Mouse (Mus musculus) sigmoid colon, adult 10 weeks (tissue): ENCODE results near the gene Vmn1r34. TPM values are rescaled to one million over a fixed set of nuclear protein-coding genes. Genes with fewer than 3 reads are reported as not detected.

Experiments used
- polyA plus RNA-seq: library from polyadenylated mRNA; stranded (reverse); fragments of 350-450 nt; fragmentation: Illumina TruSeq; extraction: RNeasy Lipid Tissue Mini Kit (QIAGEN cat#74804); gene quantifications from one replicate; pipeline ENCODE4 v1.2.3, GENCODE M21; 2014; ENCODE audit warnings: low read depth, low replicate concordance

Gene Vmn1r34
- polyA plus RNA-seq: not detected

DNA sequence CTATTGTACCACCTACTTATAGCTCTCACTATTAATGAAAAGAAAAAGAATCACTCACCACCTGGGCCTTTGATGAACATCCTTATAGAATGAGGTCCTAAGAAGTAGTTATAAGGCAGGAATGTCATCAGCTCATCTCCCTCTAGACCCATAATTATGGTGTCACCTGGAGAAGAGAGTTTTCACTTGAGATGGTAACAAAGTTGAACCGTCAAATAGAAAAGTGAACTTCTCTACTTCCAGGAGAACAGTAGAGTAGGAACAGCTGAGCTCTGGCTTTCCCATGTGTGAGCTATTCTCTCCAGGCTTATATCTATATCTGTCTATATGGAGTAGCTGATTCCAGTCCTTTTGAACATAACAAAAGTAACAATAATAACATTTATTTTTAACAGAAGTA lies at the start of gene Vmn1r34:
Gene Vmn1r34, minus strand, starts transcription at position 101 of the 400 bp plus-strand sequence.

GRCm38 (mm10) chr6:66685806-66686205 lies 42.1 kb upstream of the Vmn1r34 start, which contains the start of gene Vmn1r35:
Vmn1r35 (minus strand) TSS chr6:66685906.

GRCm38 (mm10) chr6:66618182-66618581 lies 25.5 kb downstream of the Vmn1r34 start, which contains the start of gene Vmn1r33:
Vmn1r33 (minus strand) TSS chr6:66618282.

Other genes starting within 250 kb of the Vmn1r34 start
- 53.2 TPM for gene Mad2l1, start 108.5 kb downstream of the Vmn1r34 start, polyA plus RNA-seq
- not detected for gene Vmn1r32, start 83.8 kb downstream of the Vmn1r34 start, polyA plus RNA-seq
- not detected for gene Vmn1r33, start 25.6 kb downstream of the Vmn1r34 start, polyA plus RNA-seq
- not detected for gene Vmn1r35, start 42.0 kb upstream of the Vmn1r34 start, polyA plus RNA-seq
- not detected for gene Vmn1r36, start 75.3 kb upstream of the Vmn1r34 start, polyA plus RNA-seq
- gene Vmn1r37, start 85.5 kb upstream of the Vmn1r34 start, polyA plus RNA-seq: not detected
- gene Vmn1r38, start 138.7 kb upstream of the Vmn1r34 start, polyA plus RNA-seq: not detected
- not detected for gene Vmn1r39, start 166.7 kb upstream of the Vmn1r34 start, polyA plus RNA-seq